Mouse (Mus musculus) retina, postnatal 1 day (tissue): ENCODE results near the gene Fam13c.

Experiments
- DNase-seq: peaks from one replicate; pipeline ENCODE4 v3.0.0-alpha.2; 2012

Gene Fam13c

DNA sequence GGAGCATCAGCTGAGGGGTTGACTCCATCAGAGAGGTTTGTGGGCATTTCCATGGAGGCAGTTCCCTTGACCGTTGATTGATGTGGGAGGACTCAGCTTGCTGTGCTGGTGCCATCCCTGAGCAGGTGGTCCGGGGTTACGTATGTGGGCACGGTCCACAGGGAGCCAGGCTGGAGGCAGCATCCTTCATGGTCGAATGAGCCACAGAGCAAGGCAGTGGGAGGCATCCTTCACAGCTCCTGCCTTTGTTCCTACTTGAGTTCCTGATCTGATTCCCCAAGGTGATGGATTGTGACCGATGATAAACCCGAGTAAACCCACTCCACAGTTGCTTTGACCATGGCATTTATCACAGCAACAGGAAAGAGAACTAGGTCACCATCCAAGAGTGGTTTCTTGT lies 25.4 kb downstream of the Fam13c start:
- DNase-seq, result no peak

DNA sequence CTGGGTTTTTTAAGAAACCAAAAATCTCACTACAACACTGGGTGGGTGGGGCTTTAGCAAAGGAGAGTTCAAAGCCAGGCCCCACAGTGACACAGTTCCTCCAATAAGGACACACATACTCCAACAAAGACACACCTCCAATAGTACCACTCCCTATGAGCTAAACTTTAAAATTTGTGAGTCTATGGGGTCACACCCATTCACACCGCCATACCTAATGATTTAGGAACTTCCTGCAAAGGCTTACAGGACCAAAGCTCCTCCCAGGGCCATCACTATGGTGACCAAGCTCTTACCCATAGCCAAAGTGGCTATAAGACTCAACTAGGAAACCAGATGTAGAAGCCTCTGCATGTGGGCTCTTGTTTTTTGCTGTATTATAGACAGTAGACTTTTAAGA lies 30.6 kb downstream of the Fam13c start:
- DNase-seq, result no peak

DNA sequence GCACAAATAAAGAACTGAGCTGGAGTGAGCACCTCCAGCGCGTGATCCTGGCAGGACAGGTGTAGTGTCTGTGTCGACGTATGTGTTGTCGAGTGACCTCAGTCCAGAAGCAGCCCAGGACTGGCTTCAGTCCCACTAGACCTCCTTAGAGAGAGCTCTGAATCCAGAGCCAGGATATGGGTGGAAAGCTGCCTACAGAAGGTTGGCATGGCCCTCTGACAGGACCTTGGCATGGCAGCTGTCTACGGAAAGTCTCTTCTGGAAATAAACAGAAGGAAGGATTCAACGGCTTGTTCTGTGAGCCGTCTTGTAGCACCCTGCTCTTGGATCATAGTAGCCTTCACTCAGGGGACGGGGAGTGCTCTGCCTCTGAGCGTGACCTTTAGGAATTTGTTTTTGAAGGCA lies 37.5 kb downstream of the Fam13c start:
- no peak for DNase-seq

DNA sequence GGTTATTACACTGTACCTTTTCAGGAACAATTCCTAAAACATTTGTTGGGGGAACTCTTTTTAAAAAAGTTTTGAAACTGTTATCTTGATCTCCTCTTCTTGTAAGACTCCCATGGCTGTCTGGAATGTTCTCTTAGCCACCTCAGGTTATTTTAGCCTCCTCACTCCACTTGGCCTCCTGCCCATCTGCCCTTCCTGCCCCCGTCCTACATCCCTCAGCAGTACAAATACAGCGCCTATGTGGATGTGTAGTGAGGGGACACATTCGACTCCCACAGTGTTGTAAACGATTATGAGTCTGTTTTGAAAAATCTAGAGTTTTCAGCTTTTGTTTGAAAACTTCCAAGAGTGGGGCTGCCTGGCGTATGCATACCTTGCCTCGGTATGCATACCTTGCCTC lies 43.5 kb downstream of the Fam13c start:
- no peak for DNase-seq

DNA sequence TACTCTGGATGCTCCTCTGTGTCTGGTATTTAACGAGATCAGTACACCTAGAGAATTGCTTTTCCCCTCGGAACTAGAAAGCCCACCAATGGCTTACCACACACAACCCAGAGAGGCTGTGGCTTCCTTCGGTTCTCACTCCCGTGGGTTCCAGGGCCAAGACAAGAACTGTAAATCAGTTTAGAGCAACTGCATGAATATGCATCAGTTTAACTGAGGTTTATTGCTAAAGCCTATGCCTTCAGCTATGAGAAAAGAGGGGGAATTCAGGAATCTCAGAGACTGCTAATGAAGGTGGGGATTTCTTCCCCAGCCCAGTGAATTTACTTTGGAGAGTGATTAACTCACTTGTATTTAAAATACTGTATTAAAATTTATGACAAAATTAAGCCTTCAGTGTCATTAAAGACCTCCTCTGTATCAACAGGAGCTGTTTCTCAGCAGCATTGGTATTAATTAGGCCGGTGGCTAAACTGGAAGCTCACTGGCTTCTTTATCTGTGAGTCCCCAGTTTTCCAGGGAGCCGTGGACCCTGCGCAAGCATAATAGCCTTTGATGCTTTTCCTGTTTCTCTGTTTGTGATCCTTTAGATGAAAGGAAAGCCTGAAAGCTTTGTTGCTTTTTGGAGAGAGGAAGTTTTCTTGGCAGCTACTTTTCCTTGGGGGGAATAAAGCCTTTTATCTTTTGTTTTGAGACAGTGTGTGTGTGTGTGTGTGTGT lies 44.4 kb downstream of the Fam13c start:
- peak; percentile 18 for DNase-seq

DNA sequence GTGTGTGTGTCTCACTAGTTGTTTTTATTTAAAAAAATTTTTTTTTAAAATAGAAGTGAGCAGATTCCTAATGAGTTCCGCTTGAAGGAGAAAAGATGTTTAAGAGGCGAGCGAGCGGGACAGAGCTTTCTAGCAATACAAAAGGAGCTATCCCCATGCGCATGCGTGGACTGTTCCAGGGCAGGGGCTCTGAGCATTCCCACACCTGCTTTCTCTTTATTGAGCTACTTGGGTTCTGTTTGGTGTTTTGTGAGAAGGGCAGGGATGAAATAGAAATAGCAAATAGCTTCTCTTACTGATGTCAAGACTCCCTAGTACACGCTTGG lies 45.0 kb downstream of the Fam13c start:
- peak; percentile 66 for DNase-seq

DNA sequence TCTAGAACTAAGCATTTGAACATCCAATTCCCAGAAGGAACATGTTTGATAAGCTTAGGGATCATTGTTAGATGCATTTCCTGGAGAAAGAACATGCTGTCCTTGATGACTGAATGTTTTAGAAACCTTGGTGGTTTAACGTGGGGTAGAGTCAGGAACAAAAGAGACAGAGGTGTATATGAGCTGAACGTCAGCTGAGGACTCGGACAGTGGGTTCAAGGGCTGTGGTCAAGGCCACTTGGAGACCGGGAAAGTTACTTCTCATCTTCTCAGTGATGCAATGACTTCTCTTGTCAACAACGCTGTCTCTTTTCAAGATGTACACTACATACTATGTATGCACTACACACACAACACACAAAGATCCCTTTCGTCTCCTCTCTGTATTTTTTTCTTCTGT lies 46.4 kb downstream of the Fam13c start:
- DNase-seq, result no peak

DNA sequence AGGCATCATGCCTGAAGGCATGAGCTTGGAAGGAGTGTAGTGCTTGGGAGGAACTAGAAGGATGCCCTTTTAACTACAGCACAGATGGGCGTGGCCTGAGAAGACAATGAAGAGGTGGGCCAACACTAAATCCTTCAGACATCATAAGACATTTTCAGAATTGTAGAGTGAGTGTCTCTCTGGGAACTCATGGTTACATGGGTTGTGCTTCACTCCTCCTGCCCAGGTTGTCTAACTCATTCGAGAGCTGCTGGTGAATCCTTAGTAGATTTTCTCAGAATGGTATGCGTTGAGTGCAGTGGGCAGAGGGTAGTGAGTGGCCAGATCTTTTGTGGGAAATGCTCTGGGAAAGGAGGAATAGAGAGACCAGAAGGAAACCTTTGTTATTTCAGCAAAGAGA lies 53.6 kb downstream of the Fam13c start:
- no peak for DNase-seq

DNA sequence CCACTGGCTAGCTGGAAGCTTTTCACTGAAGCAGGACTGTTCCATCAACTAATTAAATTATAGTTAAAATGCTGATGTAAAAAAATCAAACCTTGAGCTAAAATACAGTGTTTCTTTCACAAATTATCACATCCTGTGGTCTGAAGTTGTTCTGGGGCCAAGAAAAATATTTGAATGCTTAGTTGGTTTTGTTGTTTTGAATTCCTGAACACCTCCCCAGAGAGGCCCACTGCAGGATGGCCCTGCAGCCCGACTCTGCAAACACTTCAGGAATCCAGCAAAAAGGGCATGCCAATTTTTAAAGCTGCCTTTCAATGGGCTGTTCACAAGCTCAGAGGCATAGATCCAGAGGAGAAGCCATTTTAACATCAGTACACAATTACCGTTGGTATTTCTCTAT lies 54.2 kb downstream of the Fam13c start:
- no peak for DNase-seq

DNA sequence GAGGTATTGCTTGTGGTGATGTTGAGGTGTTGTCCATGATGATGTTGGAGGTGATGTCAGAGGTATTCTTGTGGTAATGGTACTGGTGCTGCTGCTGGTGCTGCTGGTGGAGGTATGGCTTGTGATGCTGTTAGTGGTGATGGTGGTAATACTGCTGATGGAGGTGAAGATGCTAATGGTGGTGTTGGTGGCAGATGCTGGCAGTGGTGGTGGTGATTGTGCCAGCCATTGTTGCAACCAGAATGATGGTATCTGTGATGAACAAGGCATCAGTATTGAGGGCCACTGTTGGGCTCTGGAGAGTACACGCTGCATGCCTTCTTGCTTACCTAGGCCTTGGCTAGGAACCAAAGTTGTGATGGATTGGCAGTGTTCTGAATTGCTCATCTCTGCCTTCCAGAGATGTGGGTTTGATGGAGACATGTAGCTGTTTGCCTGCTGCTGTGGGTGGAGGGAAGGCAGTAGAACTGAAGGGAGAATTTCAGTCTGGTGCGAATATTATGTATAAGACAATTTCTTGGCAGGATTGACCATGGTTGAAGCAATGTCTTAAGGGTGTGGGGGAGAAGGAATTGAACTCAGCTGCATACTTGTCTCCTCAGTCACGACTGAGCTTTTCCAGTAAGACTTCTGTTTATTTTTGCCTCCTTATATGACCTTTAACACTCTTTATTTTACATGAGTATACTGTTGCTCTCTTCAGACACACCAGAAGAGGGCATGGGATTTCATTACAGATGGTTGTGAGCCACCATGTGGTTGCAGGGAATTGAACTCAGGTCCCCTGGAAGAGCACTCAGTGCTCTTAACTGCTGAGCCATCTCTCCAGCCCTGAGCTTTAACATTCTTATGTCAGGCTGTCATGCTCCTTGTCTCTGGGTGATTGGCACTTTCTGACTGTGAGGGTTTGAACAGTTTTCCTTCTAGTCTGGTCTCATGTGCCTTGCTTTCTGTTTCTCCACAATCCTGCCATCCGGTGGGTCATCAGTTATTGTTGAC lies 55.1 kb downstream of the Fam13c start:
- no peak for DNase-seq

DNA sequence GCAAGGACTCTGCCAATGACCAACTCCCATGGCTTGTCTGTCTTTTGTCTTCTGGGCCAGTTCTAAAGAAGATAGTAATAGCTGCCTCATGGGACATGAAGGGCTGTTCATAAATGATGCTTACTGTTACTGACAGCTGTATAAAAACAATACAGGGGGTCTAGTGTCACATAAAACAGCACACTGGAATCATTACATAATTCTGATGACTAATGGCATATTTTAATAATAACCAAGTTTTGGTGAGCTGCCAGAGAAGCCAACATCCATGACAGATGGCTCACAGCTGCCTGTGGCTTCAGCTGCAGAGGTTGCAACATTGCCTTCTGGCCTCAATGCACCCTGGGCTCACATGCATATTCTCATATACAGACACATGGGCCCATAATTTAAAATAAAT lies 56.7 kb downstream of the Fam13c start:
- peak; percentile 50 for DNase-seq

DNA sequence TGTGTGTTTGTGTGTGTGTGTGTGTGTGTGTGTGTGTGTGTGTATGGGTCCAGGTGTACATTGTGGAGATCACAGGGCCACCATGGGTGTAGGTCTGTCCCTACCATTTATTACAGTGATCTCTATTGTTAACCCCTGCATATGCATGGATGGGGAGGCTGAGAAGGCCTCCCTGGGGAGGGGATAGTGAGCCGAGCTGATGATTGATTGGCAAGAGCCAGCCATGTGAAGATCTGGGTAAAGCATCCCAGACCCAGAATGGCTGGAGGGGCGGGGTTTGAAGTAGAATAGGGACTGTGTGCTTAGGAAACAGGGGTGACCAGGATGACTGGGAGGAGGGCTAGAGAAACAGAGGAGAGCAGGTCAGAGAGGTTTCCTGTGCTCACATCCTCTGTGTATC lies 58.0 kb downstream of the Fam13c start:
- DNase-seq, result no peak

DNA sequence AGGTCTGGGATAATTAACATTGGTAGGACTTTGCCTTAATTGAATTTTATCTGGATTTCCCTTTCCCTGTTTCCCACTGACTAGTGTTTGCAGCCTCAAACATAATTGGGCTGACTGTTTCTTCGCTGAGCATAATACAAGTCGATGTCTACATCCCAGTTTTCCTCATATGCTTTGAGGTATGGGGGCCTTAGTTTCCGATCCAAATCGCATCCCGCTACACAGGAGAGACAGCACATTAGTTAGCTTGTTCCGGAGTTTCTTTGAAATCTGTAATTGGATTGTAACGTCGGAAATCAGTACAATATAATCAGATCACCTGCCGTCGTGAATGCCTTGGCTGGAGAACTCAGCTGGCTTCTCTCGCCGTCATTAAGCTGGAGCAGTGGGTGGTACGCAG lies 59.0 kb downstream of the Fam13c start:
- peak; percentile 21 for DNase-seq

DNA sequence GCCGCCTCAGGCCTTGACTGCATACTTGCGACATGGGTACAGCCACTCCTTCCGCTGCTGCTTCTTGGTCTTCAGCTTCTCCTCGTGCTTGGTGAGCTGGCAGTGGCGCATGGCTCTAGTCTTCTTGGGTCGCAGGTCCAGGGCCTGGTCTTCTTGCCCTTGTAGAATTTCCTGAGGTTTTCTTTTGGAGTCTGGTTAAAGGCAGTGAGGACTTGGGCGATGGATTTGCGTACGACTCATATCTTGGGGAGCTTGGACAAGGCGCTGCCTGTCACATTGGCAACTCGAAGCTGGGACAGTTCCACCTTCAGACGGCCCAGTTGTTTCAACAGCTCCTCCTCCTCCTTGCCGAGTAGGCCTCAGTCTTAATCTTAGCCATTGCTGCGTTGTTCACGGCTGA lies 64.6 kb downstream of the Fam13c start:
- no peak for DNase-seq

DNA sequence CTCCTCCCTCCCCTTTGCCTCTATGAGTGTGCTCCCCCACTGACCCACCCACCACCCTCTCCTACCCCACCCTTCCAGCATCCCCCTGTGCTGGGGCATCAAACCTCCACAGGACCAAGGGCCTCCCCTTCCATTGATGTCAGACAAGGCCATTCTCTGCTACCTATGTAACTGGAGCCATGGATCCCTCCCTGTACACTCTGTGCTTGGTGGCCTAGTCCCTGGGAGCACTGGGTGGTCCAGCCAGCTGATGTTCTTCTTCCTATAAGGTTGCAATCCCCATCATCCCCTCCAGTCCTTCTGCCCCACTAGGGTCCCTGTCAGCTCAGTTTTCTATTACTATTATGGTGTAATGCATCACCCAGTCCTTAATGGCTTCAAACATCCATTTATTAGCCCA lies 65.1 kb downstream of the Fam13c start:
- DNase-seq, result no peak

DNA sequence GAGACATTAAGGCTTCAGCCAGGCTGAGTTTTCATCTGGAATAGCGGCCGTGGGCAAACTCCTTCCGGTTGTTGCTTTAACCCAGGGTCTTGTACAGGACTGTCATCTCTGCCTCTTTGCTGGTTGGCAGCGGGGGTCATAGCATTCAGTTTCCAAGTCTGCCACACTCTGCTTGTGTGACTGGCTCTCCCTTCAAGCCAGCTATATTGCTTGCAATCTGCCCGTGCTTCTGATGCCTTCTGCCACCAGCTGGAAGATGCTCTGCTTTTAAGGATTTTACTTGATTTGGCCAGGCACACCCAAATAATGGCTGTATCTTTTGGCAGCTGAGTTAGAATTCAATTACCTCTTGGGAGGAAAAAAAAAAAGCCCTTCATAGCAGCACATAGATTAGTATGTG lies 65.6 kb downstream of the Fam13c start:
- no peak for DNase-seq

DNA sequence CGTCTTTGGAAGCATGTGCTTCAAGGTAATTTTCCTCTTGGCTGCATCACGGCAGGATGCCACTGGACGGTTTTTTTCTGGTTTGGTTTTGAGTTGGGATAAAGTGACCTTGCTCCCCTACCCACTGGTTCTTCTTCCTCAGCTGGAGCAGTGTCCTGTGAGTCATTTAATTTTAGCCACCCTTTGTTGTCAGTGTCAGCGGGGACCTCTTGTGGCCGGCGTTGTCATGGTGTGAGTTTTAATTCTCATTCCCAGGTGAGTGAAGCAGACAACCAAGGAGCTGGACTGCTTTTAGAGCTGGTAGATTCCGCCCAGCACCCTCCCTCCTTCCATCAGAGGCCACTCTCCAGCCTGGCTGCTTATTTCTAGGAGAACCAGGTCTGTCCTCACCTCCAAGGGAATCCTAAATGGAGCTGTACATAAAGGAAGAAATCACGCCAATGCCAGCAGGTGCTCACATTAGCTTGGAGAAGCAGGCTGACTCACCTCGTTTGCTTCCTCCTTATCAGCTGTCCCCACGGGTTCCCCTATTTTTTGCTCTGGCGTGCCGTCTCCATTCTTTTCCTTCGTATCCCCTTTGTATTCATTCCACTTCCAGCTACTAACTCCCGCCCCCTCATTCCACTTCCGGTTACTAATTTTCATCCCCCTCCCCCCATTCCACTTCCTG lies 66.4 kb downstream of the Fam13c start:
- peak; percentile 65 for DNase-seq

DNA sequence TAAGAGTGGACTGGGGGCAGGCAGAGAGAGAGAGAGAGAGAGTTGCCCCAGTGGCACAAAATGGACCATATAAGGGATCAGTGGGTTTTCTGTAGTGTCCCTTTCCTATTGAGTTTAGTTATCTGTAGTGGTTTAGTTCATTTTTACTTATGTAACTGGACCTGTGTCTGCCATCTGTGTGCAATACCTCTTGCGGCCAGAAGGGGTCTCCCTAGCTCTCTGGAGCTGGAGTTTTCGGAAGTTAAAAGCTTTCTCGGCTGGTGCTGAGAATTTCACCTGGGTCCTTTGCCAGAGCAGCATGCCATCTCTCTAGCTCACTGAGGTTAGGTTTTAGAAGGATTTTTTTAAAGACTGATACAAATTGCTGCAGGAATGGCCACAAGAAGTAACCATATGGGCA lies 67.6 kb downstream of the Fam13c start:
- DNase-seq, result no peak

DNA sequence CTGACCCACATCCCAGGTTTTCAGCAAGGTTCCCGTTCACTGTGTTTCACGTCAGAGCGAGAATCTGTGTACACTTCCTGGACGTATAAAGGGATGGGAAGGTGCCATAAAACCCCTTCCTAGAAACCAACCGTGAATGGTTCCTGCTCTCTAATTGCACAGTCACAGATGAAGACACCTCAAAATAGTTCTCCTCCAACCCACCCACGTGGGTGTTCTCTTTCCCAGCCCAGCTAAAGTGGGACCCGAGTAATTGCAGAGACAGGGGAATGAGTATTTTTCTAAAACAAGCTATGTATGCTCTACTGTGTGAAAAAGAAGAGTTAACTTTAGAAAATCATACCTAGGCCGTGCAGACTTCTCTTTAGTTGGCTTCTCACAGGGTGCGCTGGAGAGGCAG lies 74.6 kb downstream of the Fam13c start:
- no peak for DNase-seq

DNA sequence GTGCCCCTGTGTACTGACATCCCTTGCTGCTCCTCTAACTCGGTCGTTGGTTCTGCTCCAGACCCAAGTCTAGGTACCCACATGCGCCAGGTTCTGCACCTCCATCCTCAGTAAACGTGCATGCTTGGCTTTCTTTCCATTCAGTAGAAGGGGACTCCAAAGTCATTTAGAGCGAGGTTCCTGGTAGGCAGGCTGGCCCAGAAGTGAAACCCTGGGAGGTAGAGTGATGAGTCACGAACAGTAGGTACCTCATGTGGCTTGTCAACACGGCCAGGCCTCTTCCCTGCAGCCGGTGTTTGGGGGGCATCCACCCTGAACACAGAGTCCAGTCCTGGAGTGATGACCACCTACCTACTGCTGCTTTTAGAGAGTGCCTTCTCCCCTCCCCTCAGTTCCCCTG lies 76.4 kb downstream of the Fam13c start:
- no peak for DNase-seq

DNA sequence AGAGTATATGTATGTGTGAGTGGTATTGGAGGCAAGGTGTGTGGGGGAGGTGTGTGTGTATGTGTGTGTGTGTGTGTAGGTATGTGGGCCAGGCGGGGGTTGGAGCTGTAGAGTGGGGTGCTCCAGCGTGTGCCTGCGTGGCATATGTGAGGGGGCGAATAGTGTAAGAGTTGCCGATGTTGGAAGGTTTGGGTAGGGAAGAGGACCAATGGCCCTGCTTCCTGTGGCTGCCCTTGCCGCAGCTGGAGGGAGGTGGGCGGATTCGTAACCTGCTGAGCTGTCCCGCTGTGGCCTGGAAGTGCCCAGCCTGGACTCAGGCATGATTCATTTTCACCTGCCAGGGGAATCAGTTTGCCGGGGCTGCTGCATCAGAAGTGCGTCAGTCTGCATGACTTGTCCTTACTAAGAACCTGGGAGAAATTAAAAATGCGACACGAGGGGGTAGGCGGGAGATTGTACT lies 79.4 kb downstream of the Fam13c start:
- DNase-seq, result no peak

DNA sequence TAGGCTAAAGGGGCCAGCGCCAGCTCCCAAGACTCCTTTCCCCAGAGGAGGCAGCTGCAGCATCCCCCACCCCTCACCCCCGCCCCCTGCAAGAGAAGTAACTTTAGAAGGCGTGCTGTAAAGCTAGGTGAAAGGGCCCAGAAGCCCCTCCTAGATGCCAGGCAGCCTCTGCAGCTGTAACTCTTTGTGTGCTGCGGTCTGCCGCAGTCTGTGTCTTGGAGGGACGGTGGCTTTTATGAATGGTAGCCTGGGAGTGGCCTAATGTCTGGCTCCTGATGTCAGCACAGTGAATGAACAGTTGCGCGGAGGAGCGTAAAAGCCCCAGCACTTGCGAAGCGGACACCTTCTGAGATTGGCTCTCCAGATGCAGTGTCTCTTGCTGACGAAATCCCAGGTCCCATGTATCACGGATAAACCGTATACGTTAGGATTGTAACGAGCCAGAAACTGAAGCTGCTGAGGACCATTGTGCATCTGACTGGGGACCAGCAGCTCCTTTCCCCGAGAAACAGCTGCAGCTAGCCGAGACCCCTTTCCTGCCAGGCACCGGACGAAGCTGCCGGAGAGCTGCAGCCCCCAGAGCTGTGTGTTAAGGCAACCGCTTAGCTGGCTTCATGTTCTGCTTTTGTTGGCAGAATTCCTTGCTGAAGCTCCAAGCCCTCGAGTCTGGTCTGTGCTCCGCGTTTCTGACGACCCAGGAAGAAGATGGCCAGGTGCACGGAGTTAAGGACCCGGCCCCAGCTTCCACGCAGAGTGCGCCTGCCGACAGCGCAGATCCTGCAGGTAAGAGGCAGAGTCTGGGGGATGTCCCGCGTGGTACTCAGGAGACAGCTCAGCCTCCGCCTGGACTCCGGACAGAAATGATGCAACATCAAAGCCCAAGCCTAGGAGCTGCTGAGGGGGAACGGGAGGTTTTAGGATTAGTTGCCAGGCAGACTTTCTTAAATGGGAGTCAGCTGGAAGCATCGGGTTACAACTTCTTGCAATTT lies 80.2 kb downstream of the Fam13c start:
- DNase-seq, result peak; percentile 78
